Mouse (Mus musculus): ENCODE results near the gene Tfe3.
"Not testable (repeated sequence)": the region's sequence is repeated elsewhere in the genome, so short reads cannot be mapped to it uniquely, and the experiment has no call there.

DNA sequence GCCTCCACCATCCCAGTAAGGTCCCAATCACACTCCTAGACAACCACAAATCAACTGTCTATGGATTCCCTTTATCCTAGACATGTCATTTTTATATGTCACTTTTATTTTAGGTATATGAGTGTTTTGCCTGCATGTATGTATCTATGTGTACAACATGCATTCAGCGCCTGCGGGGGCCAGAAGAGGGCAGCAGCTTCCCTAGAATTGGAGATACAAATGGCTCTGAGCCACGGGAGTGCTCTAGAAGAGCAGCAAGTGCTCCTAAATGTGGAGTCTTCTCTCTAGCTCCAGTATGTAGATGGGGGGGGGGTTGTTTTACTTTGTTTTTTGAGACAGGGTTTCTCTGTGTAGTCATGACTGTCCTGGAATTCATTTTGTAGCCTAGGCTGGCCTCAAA is 8.7 kb upstream of the Tfe3 start:
- 0 out of 2 replicates have a peak, but pooled peaks have one; percentile 1 for TF ChIP-seq CTCF (IDR thresholded peaks at IDR 0.05; ENCODE audit: insufficient read depth, low read length)
- TF ChIP-seq POLR2A (IDR thresholded peaks at IDR 0.05; ENCODE audit: borderline replicate concordance, extremely low read depth, low read depth, low read length), result not testable (repeated sequence)
